Mouse (Mus musculus) forebrain, postnatal 0 days (tissue): ENCODE measurements around the gene Chek2. TPM values are rescaled to one million over a fixed set of nuclear protein-coding genes. Genes with fewer than 3 reads are reported as not detected.
"Not testable (repeated sequence)": the region's sequence is repeated elsewhere in the genome, so short reads cannot be mapped to it uniquely, and the experiment has no call there.

ENCODE experiments used
- ATAC-seq: fragments of 200-750 bp; cut with Nextera tagmentation; 2 replicates; pipeline ENCODE4 v1.8.0; 2017; ENCODE audit warnings: mild to moderate bottlenecking, moderate library complexity
- DNase-seq: peaks from one replicate; pipeline ENCODE4 v3.0.0-alpha.2; 2015
- H3K27ac ChIP-seq: fragments of 300-500 bp; sonication (generic); 2 replicates; pipeline ENCODE4 v1.5.1; 2014; ENCODE audit warnings: low read depth, mild to moderate bottlenecking, antibody characterized with exemption, low read length, moderate library complexity, mixed read lengths
- H3K27me3 ChIP-seq: fragments of 300-500 bp; sonication (generic); 2 replicates; pipeline ENCODE4 v1.6.1; 2014; ENCODE audit warnings: mild to moderate bottlenecking, low read length, mixed read lengths; ENCODE audit not compliant: insufficient read depth
- H3K36me3 ChIP-seq: fragments of 300-500 bp; sonication (generic); 2 replicates; pipeline ENCODE4 v1.6.1; 2014; ENCODE audit warnings: mild to moderate bottlenecking, moderate library complexity; ENCODE audit not compliant: insufficient read depth
- H3K4me1 ChIP-seq: fragments of 300-500 bp; sonication (generic); 2 replicates; pipeline ENCODE4 v1.6.1; 2014; ENCODE audit warnings: antibody characterized with exemption; ENCODE audit not compliant: insufficient read depth
- H3K4me2 ChIP-seq: fragments of 300-500 bp; sonication (generic); 2 replicates; pipeline ENCODE4 v1.6.1; 2014; ENCODE audit warnings: low read depth, mild to moderate bottlenecking, moderate library complexity
- H3K4me3 ChIP-seq: fragments of 300-500 bp; sonication (generic); 2 replicates; pipeline ENCODE4 v1.5.1; 2014; ENCODE audit warnings: low read depth, low read length, mixed read lengths
- H3K9ac ChIP-seq: fragments of 300-500 bp; sonication (generic); 2 replicates; pipeline ENCODE4 v1.6.1; 2014; ENCODE audit warnings: mild to moderate bottlenecking
- H3K9me3 ChIP-seq: fragments of 300-500 bp; sonication (generic); 2 replicates; pipeline ENCODE4 v1.6.1; 2016; ENCODE audit warnings: low read length
- CTCF ChIP-seq: sonication (generic); IDR thresholded peaks from 2 replicates; pipeline ENCODE4 v1.5.1; 2016; ENCODE audit warnings: antibody characterized with exemption, control low read depth, low read depth
- WGBS: fragments of 180-500 bp; shearing (Covaris S2); extraction: QIAGEN DNeasy Blood & Tissue Kit; methylation state at CpG from one replicate; pipeline ENCODE4 v1.1.7; 2014; 5-methylcytosine and 5-hydroxymethylcytosine counted together
- polyA plus RNA-seq: library from polyadenylated mRNA; unstranded; fragments of >200 nt; fragmentation: Nextera tagmentation; extraction: Ambion mirVana; gene quantifications from 2 replicates; pipeline ENCODE4 v1.2.1, GENCODE M21; 2015
- total RNA-seq: library from RNA; depleted of rRNA; stranded (reverse); fragments of >200 nt; gene quantifications from 2 replicates; pipeline ENCODE4 v1.2.3, GENCODE M21; 2014

Chek2 gene
- total and polyA plus RNA-seq, 2 experiments from 2014 or later, result 2.9 to 4.3 TPM

GRCm38 (mm10) chr5:110860445-110860844, 20.7 kb downstream of the Chek2 start:
- Histone ChIP-seq H3K9ac (no peak overlapping the region), H3K9me3 (no peaks in the 10 kb centered on the region), H3K36me3 (no peaks in the 10 kb centered on the region), H3K4me1 (no peaks in the 10 kb centered on the region), H3K27me3 (no peaks in the 10 kb centered on the region), H3K4me3 (no peak overlapping the region), H3K27ac (0 out of 2 replicates have a peak overlapping the region, but pooled peaks have one; percentile 68), H3K4me2 (no peak overlapping the region)
- TF ChIP-seq CTCF, result no peak
- no peak for DNase-seq
- no peak for ATAC-seq
- WGBS, result 82% methylated on average over 5 of the region's 5 CpGs

GRCm38 (mm10) chr5:110868460-110868859, 28.7 kb downstream of the Chek2 start:
- Histone ChIP-seq H3K27me3 (no peaks in the 10 kb centered on the region), H3K36me3 (no peaks in the 10 kb centered on the region), H3K4me1 (peaks cover 6% of the 10 kb centered on the region; the same call in 1 of the 2 replicates), H3K9ac (no peak overlapping the region), H3K9me3 (no peaks in the 10 kb centered on the region), H3K4me2 (no peak overlapping the region), H3K4me3 (no peak overlapping the region), H3K27ac (peak overlapping the region; percentile 40; the same call in 1 of the 2 replicates)
- WGBS, result 19% methylated on average over 4 of the region's 4 CpGs
- no peak for TF ChIP-seq CTCF
- DNase-seq, result peak; percentile 25
- peak; percentile 60; the same call in 1 of the 2 replicates for ATAC-seq

DNA sequence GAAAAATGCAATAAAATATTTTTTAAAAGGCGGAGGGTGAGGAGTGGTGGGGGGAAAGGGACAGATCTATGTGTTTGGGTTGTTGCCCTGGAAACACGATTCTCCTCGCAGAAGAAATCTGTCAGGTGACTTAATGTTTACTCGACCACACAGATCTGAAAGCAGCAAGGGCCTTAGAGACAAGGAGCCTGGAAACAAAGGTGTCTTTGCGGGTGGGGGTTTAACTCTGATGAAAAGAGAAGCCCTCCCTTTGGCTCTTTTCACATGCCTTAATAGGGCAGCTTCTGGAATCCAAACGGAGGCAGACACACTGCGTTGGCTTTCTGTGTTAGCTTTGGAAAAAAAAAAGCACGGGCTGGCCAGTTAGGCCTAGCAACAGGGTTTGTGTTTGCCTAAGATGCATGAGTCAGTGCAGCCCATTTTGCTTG, 29.5 kb downstream of the Chek2 start:
- Histone ChIP-seq H3K4me1 (peaks cover 6% of the 10 kb centered on the region; the same call in 1 of the 2 replicates), H3K27me3 (no peaks in the 10 kb centered on the region), H3K9me3 (no peaks in the 10 kb centered on the region), H3K9ac (no peak overlapping the region), H3K4me2 (no peak overlapping the region), H3K4me3 (no peak overlapping the region), H3K27ac (no peak overlapping the region), H3K36me3 (no peaks in the 10 kb centered on the region)
- WGBS, result 12% methylated on average over 8 of the region's 8 CpGs
- DNase-seq, result peak; percentile 40
- TF ChIP-seq CTCF, result no peak
- ATAC-seq, result peak; percentile 43; the same call in 1 of the 2 replicates

GRCm38 (mm10) chr5:110873160-110873559, 33.4 kb downstream of the Chek2 start:
- ATAC-seq (0 out of 2 replicates have a peak, but pooled peaks have one; percentile 55), DNase-seq (peak; percentile 39)
- no peak overlapping the region for H3K9ac ChIP-seq
- 0 out of 2 replicates have a peak overlapping the region, but pooled peaks have one; percentile 35 for H3K27ac ChIP-seq
- H3K36me3 ChIP-seq, result no peaks in the 10 kb centered on the region
- peaks cover 6% of the 10 kb centered on the region; the same call in 1 of the 2 replicates for H3K4me1 ChIP-seq
- no peaks in the 10 kb centered on the region for H3K9me3 ChIP-seq
- no peak overlapping the region for H3K4me2 ChIP-seq
- no peaks in the 10 kb centered on the region for H3K27me3 ChIP-seq
- WGBS, result 30% methylated on average over 6 of the region's 6 CpGs
- H3K4me3 ChIP-seq, result no peak overlapping the region
- TF ChIP-seq CTCF, result no peak

DNA sequence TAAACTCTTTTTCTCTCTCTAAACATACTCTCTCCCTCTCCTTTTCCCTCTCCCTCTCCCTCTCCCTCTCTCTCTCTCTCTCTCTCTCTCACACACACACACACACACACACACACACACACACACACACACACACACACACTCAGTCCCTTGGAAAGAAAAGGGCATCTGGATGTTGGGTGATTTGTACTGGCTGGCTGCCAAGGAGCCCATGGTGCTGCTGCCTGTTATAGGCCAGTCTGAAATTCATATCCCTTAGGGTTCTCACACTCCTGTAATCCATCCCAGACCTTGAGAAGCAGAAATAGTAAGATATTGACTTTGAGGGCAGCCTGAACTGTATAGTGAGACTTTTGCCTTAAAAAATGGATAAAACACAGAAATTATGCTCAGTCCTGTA, 34.9 kb downstream of the Chek2 start:
- Histone ChIP-seq H3K9me3 (no peaks in the 10 kb centered on the region), H3K4me3 (no peak overlapping the region), H3K27ac (no peak overlapping the region), H3K36me3 (no peaks in the 10 kb centered on the region), H3K4me1 (peaks cover 4% of the 10 kb centered on the region; the same call in 1 of the 2 replicates), H3K4me2 (no peak overlapping the region), H3K27me3 (no peaks in the 10 kb centered on the region), H3K9ac (no peak overlapping the region)
- ATAC-seq, result no peak
- TF ChIP-seq CTCF, result no peak
- peak; percentile 42 for DNase-seq

GRCm38 (mm10) chr5:110875286-110875685, 35.5 kb downstream of the Chek2 start:
- DNase-seq (no peak), ATAC-seq (no peak)
- Histone ChIP-seq H3K4me1 (peaks cover 6% of the 10 kb centered on the region; the same call in 1 of the 2 replicates), H3K36me3 (no peaks in the 10 kb centered on the region), H3K27me3 (no peaks in the 10 kb centered on the region), H3K4me3 (no peak overlapping the region), H3K9me3 (no peaks in the 10 kb centered on the region), H3K4me2 (no peak overlapping the region), H3K9ac (no peak overlapping the region), H3K27ac (no peak overlapping the region)
- no peak for TF ChIP-seq CTCF
- WGBS, result 97% methylated on average over 1 of the region's 1 CpGs

- Histone ChIP-seq H3K27me3 (no peaks in the 10 kb centered on the region), H3K36me3 (no peaks in the 10 kb centered on the region), H3K9me3 (no peaks in the 10 kb centered on the region), H3K27ac (no peak overlapping the region), H3K4me3 (no peak overlapping the region), H3K4me2 (no peak overlapping the region), H3K4me1 (peaks cover 9% of the 10 kb centered on the region; the same call in 1 of the 2 replicates), H3K9ac (no peak overlapping the region)
- no peak for DNase-seq
- WGBS, result 57% methylated on average over 5 of the region's 5 CpGs
- TF ChIP-seq CTCF, result no peak
- no peak for ATAC-seq
Observed at GRCm38 (mm10) chr5:110877666-110878505, 38.1 kb downstream of the Chek2 start.

GRCm38 (mm10) chr5:110878526-110878925, 38.7 kb downstream of the Chek2 start:
- H3K4me3 ChIP-seq, H3K4me2 ChIP-seq, ATAC-seq, H3K36me3 ChIP-seq, H3K9ac ChIP-seq, H3K9me3 ChIP-seq, H3K27me3 ChIP-seq, H3K27ac ChIP-seq, DNase-seq, H3K4me1 ChIP-seq: not testable (repeated sequence)
- 98% methylated on average over 1 of the region's 1 CpGs for WGBS
